Mouse (Mus musculus): ENCODE results near the gene Fsd2. TPM values are rescaled to one million over a fixed set of nuclear protein-coding genes. Genes with fewer than 3 reads are reported as not detected.

Fsd2 gene
- polyA plus RNA-seq, 1 experiment from 2014 or later: 0.15 TPM

DNA sequence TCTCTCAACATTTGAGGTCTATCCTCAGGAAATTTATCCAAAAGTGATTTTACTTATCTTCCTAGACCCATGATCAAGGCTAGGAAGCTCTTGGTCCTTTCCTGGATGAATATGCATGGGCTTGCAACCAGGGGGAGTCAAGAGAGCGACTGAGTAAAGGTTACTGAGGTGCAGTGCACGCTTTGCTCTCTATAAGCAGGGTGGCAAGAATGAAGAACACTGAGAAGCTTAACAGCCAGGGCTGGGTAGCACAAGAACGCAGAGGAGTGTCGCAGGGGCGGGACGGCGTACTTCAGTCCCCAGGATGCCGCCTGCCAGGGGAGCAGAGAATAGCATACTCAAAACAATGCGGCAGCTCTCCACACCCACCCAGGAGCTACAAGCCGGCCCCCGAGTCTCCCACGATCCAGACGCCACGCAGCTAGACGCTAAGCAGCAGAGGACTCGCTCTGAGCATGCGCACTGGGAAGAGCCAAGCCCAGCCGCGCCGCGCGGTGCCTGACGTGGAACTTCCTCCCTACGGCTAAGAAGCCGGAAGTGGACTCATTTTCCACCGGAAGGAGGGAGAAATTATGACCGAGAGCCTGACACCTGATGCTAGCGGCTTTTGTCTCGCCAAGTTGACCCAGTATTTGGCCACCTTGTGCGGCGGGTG, 43.6 kb downstream of the Fsd2 start:
- peak overlapping the region; percentile 68 for H3K4me3 ChIP-seq (ENCODE audit: low read depth, low read length)
- peak; percentile 97 for ATAC-seq (replicated peaks; ENCODE audit: low FRiP score)
- DNase-seq (ENCODE audit: low spot score): peak; percentile 97
- WGBS: under 1% methylated on average over 31 of the region's 31 CpGs
- H3K36me3 ChIP-seq (ENCODE audit: control insufficient read depth, insufficient read depth, low read length): no peaks in the 10 kb centered on the region; the same call in 1 of the 2 replicates
- peak overlapping the region; percentile 90 for H3K4me2 ChIP-seq (ENCODE audit: low read depth, low read length, severe bottlenecking)
- H3K27me3 ChIP-seq (ENCODE audit: control insufficient read depth, insufficient read depth, low read length): no peaks in the 10 kb centered on the region
- H3K27ac ChIP-seq (ENCODE audit: low read depth, low read length): peak overlapping the region; percentile 90
- no peaks in the 10 kb centered on the region for H3K9me3 ChIP-seq (ENCODE audit: control insufficient read depth, low read length)
- H3K4me1 ChIP-seq (replicated peaks; ENCODE audit: control insufficient read depth, insufficient read depth, low read length): peaks cover 7% of the 10 kb centered on the region
- H3K9ac ChIP-seq (ENCODE audit: low read length): peak overlapping the region; percentile 86

DNA sequence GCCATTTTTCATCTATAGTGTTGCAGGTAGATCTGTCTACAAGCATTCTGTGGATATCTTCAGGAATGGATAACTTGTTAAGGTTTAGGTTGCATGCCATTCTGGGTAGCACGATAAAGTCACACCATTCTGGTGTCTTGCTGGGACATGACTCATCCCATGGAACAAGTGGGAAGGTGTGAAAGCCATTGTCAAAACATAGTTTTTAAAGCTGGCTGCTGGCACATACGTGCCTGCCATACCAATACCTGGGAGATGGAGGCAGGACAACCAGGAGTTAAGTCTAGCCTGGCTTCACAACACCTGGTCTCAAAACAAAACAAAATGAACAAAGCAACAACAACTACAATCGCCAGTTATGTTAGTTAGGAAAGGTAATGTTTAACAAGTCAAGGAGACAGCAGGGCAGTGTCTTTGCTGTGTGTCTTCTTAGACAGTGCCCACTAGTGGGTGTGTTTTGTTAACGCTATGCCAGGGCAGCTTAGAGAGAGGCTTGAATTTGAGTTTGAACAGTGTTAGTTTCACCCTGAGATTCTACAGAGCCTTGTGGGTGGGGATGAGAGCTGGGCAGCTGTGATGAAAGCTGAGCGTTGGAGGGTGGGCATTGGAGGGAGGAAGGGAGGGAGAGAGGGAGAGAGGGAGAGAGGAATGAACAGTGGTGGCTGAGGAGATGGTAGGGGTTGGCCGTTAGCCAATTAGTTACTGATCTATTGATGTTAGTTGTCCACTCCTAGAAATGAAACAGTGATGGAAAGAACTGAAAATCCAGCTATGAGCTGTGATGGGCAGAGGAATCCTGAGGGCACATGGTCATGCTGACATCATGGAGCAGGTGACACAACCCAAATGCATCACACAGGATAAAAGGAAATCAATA, 50.4 kb downstream of the Fsd2 start:
- H3K9ac ChIP-seq (ENCODE audit: low read length): no peak overlapping the region
- ATAC-seq (replicated peaks; ENCODE audit: low FRiP score) (no peak), DNase-seq (ENCODE audit: low spot score) (no peak)
- H3K36me3 ChIP-seq (ENCODE audit: control insufficient read depth, insufficient read depth, low read length): no peaks in the 10 kb centered on the region
- no peak overlapping the region for H3K4me2 ChIP-seq (ENCODE audit: low read depth, low read length, severe bottlenecking)
- no peaks in the 10 kb centered on the region for H3K9me3 ChIP-seq (ENCODE audit: control insufficient read depth, low read length)
- no peaks in the 10 kb centered on the region for H3K27me3 ChIP-seq (ENCODE audit: control insufficient read depth, insufficient read depth, low read length)
- no peaks in the 10 kb centered on the region for H3K4me1 ChIP-seq (replicated peaks; ENCODE audit: control insufficient read depth, insufficient read depth, low read length)
- H3K4me3 ChIP-seq (ENCODE audit: low read depth, low read length): no peak overlapping the region
- no peak overlapping the region for H3K27ac ChIP-seq (ENCODE audit: low read depth, low read length)
- WGBS: 77% methylated on average over 6 of the region's 6 CpGs

DNA sequence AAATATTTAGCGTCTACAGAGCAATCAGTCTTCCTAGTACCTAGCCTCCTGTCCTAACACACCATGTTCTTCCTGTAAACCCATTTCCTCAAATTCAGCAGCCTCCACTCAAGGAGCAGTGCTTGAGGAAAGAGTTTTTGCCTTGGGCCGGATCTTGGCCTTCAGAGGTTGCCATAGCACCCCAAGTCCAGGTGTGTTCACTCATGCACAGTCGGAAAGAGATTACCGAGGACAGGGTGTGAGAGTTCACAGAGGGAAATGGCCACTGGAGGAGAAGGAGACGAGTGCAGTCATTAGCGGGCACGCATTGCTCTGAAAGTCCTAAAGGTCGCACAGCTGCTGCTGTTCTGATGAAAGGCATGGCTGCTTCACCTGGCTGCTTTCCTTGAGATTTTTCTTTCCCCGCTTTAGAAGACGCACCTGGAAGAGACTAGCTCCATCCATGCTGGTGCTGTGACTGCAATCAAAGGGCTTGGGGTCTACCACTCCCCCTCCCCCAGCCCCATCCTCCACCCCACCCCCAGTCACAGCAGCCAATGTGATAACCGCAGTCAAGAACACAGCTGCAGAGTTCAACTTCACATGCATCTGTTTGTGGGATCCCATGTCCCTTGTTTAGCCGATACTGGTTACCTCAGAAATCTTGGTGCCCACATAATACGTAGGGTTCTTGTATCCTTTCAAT, 51.7 kb downstream of the Fsd2 start:
- no peaks in the 10 kb centered on the region for H3K36me3 ChIP-seq (ENCODE audit: control insufficient read depth, insufficient read depth, low read length)
- no peaks in the 10 kb centered on the region for H3K9me3 ChIP-seq (ENCODE audit: control insufficient read depth, low read length)
- H3K4me3 ChIP-seq (ENCODE audit: low read depth, low read length): no peak overlapping the region
- H3K9ac ChIP-seq (ENCODE audit: low read length): no peak overlapping the region
- DNase-seq (ENCODE audit: low spot score) (no peak), ATAC-seq (replicated peaks; ENCODE audit: low FRiP score) (no peak)
- no peak overlapping the region for H3K4me2 ChIP-seq (ENCODE audit: low read depth, low read length, severe bottlenecking)
- 57% methylated on average over 13 of the region's 13 CpGs for WGBS
- no peaks in the 10 kb centered on the region for H3K4me1 ChIP-seq (replicated peaks; ENCODE audit: control insufficient read depth, insufficient read depth, low read length)
- no peak overlapping the region for H3K27ac ChIP-seq (ENCODE audit: low read depth, low read length)
- H3K27me3 ChIP-seq (ENCODE audit: control insufficient read depth, insufficient read depth, low read length): no peaks in the 10 kb centered on the region

DNA sequence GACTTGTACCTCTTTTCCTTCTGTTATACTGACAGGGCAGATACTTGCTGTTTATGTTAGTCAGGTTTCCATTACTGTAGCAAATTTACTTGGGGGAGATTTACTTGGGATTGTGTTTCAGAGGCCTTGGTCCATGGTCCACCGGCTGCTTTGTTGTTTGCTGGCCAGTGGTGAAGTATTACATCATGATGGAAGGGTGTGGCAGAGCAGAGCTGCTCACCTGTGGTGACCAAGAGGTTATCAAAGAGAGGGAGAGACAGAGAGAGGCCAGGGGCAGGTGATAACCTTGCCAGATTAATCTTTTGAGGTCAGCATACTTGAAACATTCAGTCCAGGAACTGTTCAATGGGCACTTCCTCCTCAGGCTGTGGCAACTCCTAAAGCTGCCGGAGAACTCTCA, 65.7 kb downstream of the Fsd2 start:
- H3K4me2 ChIP-seq (ENCODE audit: low read depth, low read length, severe bottlenecking): no peak overlapping the region
- WGBS: 85% methylated on average over 2 of the region's 2 CpGs
- DNase-seq (ENCODE audit: low spot score) (no peak), ATAC-seq (replicated peaks; ENCODE audit: low FRiP score) (no peak)
- no peak overlapping the region for H3K27ac ChIP-seq (ENCODE audit: low read depth, low read length)
- H3K4me3 ChIP-seq (ENCODE audit: low read depth, low read length): no peak overlapping the region
- no peaks in the 10 kb centered on the region for H3K36me3 ChIP-seq (ENCODE audit: control insufficient read depth, insufficient read depth, low read length)
- H3K9ac ChIP-seq (ENCODE audit: low read length): no peak overlapping the region
- H3K27me3 ChIP-seq (ENCODE audit: control insufficient read depth, insufficient read depth, low read length): no peaks in the 10 kb centered on the region
- peaks cover 4% of the 10 kb centered on the region; the same call in 1 of the 2 replicates for H3K4me1 ChIP-seq (replicated peaks; ENCODE audit: control insufficient read depth, insufficient read depth, low read length)
- H3K9me3 ChIP-seq (ENCODE audit: control insufficient read depth, low read length): no peaks in the 10 kb centered on the region

DNA sequence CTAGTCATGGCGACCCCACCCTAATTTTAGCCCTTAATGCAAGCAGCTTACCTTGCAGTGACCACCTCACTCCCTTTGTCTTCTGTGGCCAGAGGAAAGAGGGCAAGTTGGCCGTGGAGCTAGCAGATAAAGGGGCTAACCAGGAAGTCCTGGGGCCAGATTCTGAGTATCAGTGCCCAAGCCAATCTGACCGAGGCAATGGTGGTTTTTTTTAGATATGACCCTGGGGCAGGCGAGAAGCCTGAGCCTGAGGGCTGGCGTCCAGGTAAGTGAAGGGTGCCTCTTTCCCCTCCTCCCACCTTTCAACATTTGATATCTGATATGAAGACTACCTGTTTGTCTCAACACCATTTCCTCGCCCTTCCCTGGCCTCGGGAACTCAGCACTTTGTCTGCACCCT, 68.6 kb downstream of the Fsd2 start, which contains the start of gene BC048679:
TSS of gene BC048679 (minus strand) at position 101 of the 400 bp plus-strand sequence.
- H3K27me3 ChIP-seq (ENCODE audit: control insufficient read depth, insufficient read depth, low read length): peaks cover 3% of the 10 kb centered on the region; the same call in 1 of the 2 replicates
- 74% methylated on average over 7 of the region's 7 CpGs for WGBS
- H3K9ac ChIP-seq (ENCODE audit: low read length): no peak within 1 kb of the TSS
- no peaks in the 10 kb centered on the region for H3K36me3 ChIP-seq (ENCODE audit: control insufficient read depth, insufficient read depth, low read length)
- peaks cover 6% of the 10 kb centered on the region for H3K4me1 ChIP-seq (replicated peaks; ENCODE audit: control insufficient read depth, insufficient read depth, low read length)
- no peak for DNase-seq (ENCODE audit: low spot score)
- H3K4me3 ChIP-seq (ENCODE audit: low read depth, low read length): no peak within 1 kb of the TSS
- ATAC-seq (replicated peaks; ENCODE audit: low FRiP score): no peak
- H3K4me2 ChIP-seq (ENCODE audit: low read depth, low read length, severe bottlenecking): no peak within 1 kb of the TSS
- H3K27ac ChIP-seq (ENCODE audit: low read depth, low read length): no peak within 1 kb of the TSS
- H3K9me3 ChIP-seq (ENCODE audit: control insufficient read depth, low read length): no peaks in the 10 kb centered on the region

DNA sequence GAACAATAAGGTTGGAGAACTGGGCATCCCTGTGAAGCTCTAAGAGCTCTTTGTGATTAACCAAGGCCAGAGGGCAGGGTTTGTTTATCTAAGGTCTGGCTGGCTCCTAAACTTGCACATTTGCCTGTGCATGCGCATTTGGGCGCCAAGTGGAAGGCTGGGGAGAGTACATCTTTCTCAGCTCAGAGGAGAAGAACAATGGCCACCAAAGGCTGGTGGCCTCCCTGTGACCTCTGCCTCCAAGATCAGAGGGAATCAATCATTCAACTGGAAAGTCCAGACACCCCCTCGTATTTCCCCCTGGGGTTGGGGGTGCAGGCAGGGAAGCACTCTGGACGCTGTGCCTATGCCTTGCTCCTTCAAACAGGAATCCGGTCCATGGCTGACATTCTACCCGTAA, 69.6 kb downstream of the Fsd2 start:
- Histone ChIP-seq H3K27me3 (ENCODE audit: control insufficient read depth, insufficient read depth, low read length) (peaks cover 5% of the 10 kb centered on the region; the same call in 1 of the 2 replicates), H3K27ac (ENCODE audit: low read depth, low read length) (no peak overlapping the region), H3K9ac (ENCODE audit: low read length) (no peak overlapping the region), H3K36me3 (ENCODE audit: control insufficient read depth, insufficient read depth, low read length) (no peaks in the 10 kb centered on the region), H3K4me2 (ENCODE audit: low read depth, low read length, severe bottlenecking) (no peak overlapping the region), H3K4me1 (replicated peaks; ENCODE audit: control insufficient read depth, insufficient read depth, low read length) (peaks cover 10% of the 10 kb centered on the region), H3K4me3 (ENCODE audit: low read depth, low read length) (no peak overlapping the region), H3K9me3 (ENCODE audit: control insufficient read depth, low read length) (no peaks in the 10 kb centered on the region)
- 11% methylated on average over 6 of the region's 6 CpGs for WGBS
- no peak for DNase-seq (ENCODE audit: low spot score)
- ATAC-seq (replicated peaks; ENCODE audit: low FRiP score): no peak

DNA sequence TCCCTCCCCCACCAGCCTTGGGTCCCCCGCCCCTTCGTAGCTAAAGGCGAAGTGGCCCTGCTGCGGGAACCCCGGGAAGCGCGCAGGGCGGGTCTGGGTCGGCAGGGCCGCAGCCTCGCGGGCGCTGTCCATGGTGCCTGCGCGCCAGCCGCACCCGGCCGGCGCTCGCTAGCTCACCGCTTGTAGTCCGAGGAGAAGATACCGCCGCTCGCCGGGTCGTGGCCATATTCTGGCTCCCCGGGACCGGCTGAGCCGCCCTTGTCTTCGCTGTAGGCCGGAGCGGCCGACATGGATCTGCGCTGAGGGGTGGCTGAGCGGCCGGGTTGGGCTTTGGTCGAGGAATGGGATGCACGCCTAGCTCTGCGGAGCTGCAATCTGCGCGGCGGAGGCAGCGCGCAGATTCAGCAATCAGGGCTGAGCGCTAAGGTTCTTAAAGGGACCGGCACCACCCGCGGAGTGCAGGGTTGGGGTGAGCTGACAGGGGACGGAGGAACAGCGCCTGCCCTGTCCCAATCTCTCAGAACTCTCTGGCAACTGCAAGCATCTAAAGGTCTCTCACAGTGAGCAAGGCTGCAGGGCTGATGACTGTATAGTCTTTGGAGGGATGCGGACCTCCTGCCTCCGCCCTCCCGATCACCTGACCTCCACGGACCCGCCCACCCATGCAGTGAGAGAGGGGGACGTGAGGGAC, 73.3 kb downstream of the Fsd2 start, which contains the start of gene Ap3b2:
TSS of gene Ap3b2 (minus strand) at position 595 of the 691 bp plus-strand sequence.
- Histone ChIP-seq H3K4me3 (ENCODE audit: low read depth, low read length) (peak within 1 kb of the TSS; percentile 60), H3K36me3 (ENCODE audit: control insufficient read depth, insufficient read depth, low read length) (no peaks in the 10 kb centered on the region), H3K27me3 (ENCODE audit: control insufficient read depth, insufficient read depth, low read length) (peaks cover 5% of the 10 kb centered on the region; the same call in 1 of the 2 replicates), H3K9ac (ENCODE audit: low read length) (peak within 1 kb of the TSS; percentile 74), H3K4me2 (ENCODE audit: low read depth, low read length, severe bottlenecking) (peak within 1 kb of the TSS; percentile 87), H3K27ac (ENCODE audit: low read depth, low read length) (peak within 1 kb of the TSS; percentile 83), H3K9me3 (ENCODE audit: control insufficient read depth, low read length) (no peaks in the 10 kb centered on the region), H3K4me1 (replicated peaks; ENCODE audit: control insufficient read depth, insufficient read depth, low read length) (peaks cover 10% of the 10 kb centered on the region)
- DNase-seq (ENCODE audit: low spot score) (peak; percentile 86), ATAC-seq (replicated peaks; ENCODE audit: low FRiP score) (peak; percentile 87)
- under 1% methylated on average over 57 of the region's 57 CpGs for WGBS

DNA sequence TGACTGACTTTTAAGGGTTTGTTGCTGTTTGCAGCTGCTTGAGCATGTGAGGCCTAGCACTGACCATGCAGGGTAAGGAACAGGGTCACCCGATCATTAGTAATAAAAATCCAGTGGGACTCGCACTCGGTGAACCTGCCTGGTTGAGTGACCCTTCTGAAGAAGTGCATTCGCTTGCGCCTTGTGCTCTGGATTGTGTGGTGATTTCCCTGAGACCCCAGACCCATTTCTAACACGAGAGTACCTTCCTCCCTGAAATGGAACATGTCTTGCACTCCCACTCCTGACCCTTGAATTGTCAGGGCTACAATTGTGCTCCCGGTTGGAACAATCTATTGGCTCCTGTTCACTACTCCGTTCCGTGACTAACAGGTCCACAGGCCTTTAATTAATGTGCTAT, 74.1 kb downstream of the Fsd2 start:
- Histone ChIP-seq H3K36me3 (ENCODE audit: control insufficient read depth, insufficient read depth, low read length) (no peaks in the 10 kb centered on the region), H3K27ac (ENCODE audit: low read depth, low read length) (peak overlapping the region; percentile 83; the same call in 1 of the 2 replicates), H3K9ac (ENCODE audit: low read length) (peak overlapping the region; percentile 74), H3K27me3 (ENCODE audit: control insufficient read depth, insufficient read depth, low read length) (peaks cover 5% of the 10 kb centered on the region; the same call in 1 of the 2 replicates), H3K9me3 (ENCODE audit: control insufficient read depth, low read length) (no peaks in the 10 kb centered on the region), H3K4me2 (ENCODE audit: low read depth, low read length, severe bottlenecking) (peak overlapping the region; percentile 87), H3K4me1 (replicated peaks; ENCODE audit: control insufficient read depth, insufficient read depth, low read length) (peaks cover 10% of the 10 kb centered on the region), H3K4me3 (ENCODE audit: low read depth, low read length) (peak overlapping the region; percentile 60)
- DNase-seq (ENCODE audit: low spot score): no peak
- no peak for ATAC-seq (replicated peaks; ENCODE audit: low FRiP score)
- 45% methylated on average over 9 of the region's 9 CpGs for WGBS

Data from forebrain, embryonic 11.5 days (tissue).